Mouse (Mus musculus) spleen, adult 2 months (tissue): ENCODE data around the gene Kcnj2. TPM values are rescaled to one million over a fixed set of nuclear protein-coding genes. Genes with fewer than 3 reads are reported as not detected.

ENCODE experiments used
- DNase-seq, 2 experiments: peaks; one replicate each; pipeline versions ENCODE4 v3.0.0 to v3.0.0-alpha.2; 2012 to 2021; ENCODE audit warnings: low spot score in 2 of 2, low read depth in 1 of 2
- H3K27ac ChIP-seq: fragments of 200-500 bp; 2 replicates; pipeline ENCODE4 v1.5.1; 2012; ENCODE audit warnings: low read length, inconsistent platforms; ENCODE audit not compliant: insufficient read depth
- H3K27me3 ChIP-seq: fragments of 200-500 bp; 2 replicates; pipeline ENCODE4 v1.6.1; 2012; ENCODE audit warnings: mild to moderate bottlenecking, moderate library complexity, low read length, inconsistent platforms; ENCODE audit not compliant: control insufficient read depth, insufficient read depth
- H3K36me3 ChIP-seq: fragments of 200-500 bp; 2 replicates; pipeline ENCODE4 v1.6.1; 2012; ENCODE audit warnings: mild to moderate bottlenecking, low read length, inconsistent platforms; ENCODE audit not compliant: control insufficient read depth, insufficient read depth
- H3K4me1 ChIP-seq: fragments of 200-500 bp; 2 replicates; pipeline ENCODE4 v1.6.1; 2011; ENCODE audit warnings: inconsistent platforms; ENCODE audit not compliant: control insufficient read depth, insufficient read depth, insufficient read length
- H3K4me3 ChIP-seq: fragments of 200-500 bp; 2 replicates; pipeline ENCODE4 v1.5.1; 2011; ENCODE audit warnings: mild to moderate bottlenecking, inconsistent platforms; ENCODE audit not compliant: insufficient read depth, insufficient read length; ENCODE audit errors: extremely low read depth
- CTCF ChIP-seq: fragments of 200-500 bp; IDR thresholded peaks from 2 replicates; pipeline ENCODE4 v1.5.1; 2011; ENCODE audit warnings: mild to moderate bottlenecking, inconsistent platforms; ENCODE audit not compliant: insufficient read depth, insufficient read length, insufficient replicate concordance; ENCODE audit errors: extremely low read depth
- POLR2A ChIP-seq: fragments of 200-500 bp; IDR thresholded peaks from 2 replicates; pipeline ENCODE4 v1.6.1; 2011; ENCODE audit warnings: low read depth, low read length, inconsistent platforms
- WGBS: fragments of 180-500 bp; shearing (Covaris S2); methylation state at CpG from one replicate; pipeline ENCODE4 v1.1.7; 2018; 5-methylcytosine and 5-hydroxymethylcytosine counted together
- polyA plus RNA-seq: library from polyadenylated mRNA; depleted of rRNA; stranded (reverse); fragments of >200 nt; gene quantifications from 2 replicates; pipeline ENCODE4 v1.2.3, GENCODE M21; 2012; rRNA removed

Kcnj2 gene
- 0.49 and 0.55 TPM in 2 replicates for polyA plus RNA-seq

GRCm38 (mm10) chr11:111065635-111066298 is at the start of gene Kcnj2:
Gene Kcnj2, plus strand, starts transcription at chr11:111066164.
- Histone ChIP-seq H3K27ac (peak within 1 kb of the TSS; percentile 55), H3K4me3 (peak within 1 kb of the TSS; percentile 79), H3K27me3 (no peaks in the 10 kb centered on the region), H3K36me3 (no peaks in the 10 kb centered on the region), H3K4me1 (peaks cover 4% of the 10 kb centered on the region; the same call in 1 of the 2 replicates)
- WGBS = 0% methylated on average over 28 of the region's 28 CpGs
- DNase-seq = peak; percentile 28 to 74
- TF ChIP-seq POLR2A = peak; percentile 37; the same call in 1 of the 2 replicates
- TF ChIP-seq CTCF = no peak

- TF ChIP-seq POLR2A = no peak
- no peak for TF ChIP-seq CTCF
- H3K4me3 ChIP-seq = no peak overlapping the region
- WGBS = 91% methylated on average over 3 of the region's 3 CpGs
- DNase-seq = no peak
- H3K36me3 ChIP-seq = no peaks in the 10 kb centered on the region
- no peaks in the 10 kb centered on the region for H3K27me3 ChIP-seq
- H3K4me1 ChIP-seq = no peaks in the 10 kb centered on the region
- no peak overlapping the region for H3K27ac ChIP-seq
Observed at GRCm38 (mm10) chr11:111016206-111016605, 49.8 kb upstream of the Kcnj2 start.

GRCm38 (mm10) chr11:111020211-111020610 is 45.8 kb upstream of the Kcnj2 start:
- Histone ChIP-seq H3K27ac (no peak overlapping the region), H3K4me3 (no peak overlapping the region), H3K36me3 (no peaks in the 10 kb centered on the region), H3K27me3 (no peaks in the 10 kb centered on the region), H3K4me1 (no peaks in the 10 kb centered on the region)
- no peak for TF ChIP-seq CTCF
- TF ChIP-seq POLR2A = no peak
- 84% methylated on average over 2 of the region's 2 CpGs for WGBS
- no peak for DNase-seq

- DNase-seq = no peak
Observed at GRCm38 (mm10) chr11:111022681-111023281, 43.2 kb upstream of the Kcnj2 start.

GRCm38 (mm10) chr11:111042175-111042574 is 23.8 kb upstream of the Kcnj2 start:
- Histone ChIP-seq H3K36me3 (no peaks in the 10 kb centered on the region), H3K4me1 (no peaks in the 10 kb centered on the region), H3K4me3 (no peak overlapping the region), H3K27me3 (no peaks in the 10 kb centered on the region), H3K27ac (no peak overlapping the region)
- no peak for TF ChIP-seq CTCF
- TF ChIP-seq POLR2A = no peak
- DNase-seq = peak in 1 of 2 experiments; percentile 17
- 41% methylated on average over 5 of the region's 5 CpGs for WGBS

More at GRCm38 (mm10) chr11:111022681-111023281, 43.2 kb upstream of the Kcnj2 start:
- 89% methylated on average over 8 of the region's 8 CpGs for WGBS
- H3K36me3 ChIP-seq = no peaks in the 10 kb centered on the region
- H3K27me3 ChIP-seq = no peaks in the 10 kb centered on the region
- TF ChIP-seq CTCF (no peak), POLR2A (no peak)
- no peak overlapping the region for H3K4me3 ChIP-seq
- no peak overlapping the region for H3K27ac ChIP-seq
- no peaks in the 10 kb centered on the region for H3K4me1 ChIP-seq

GRCm38 (mm10) chr11:111043298-111043697 is 22.7 kb upstream of the Kcnj2 start:
- Histone ChIP-seq H3K4me3 (no peak overlapping the region), H3K27ac (no peak overlapping the region), H3K4me1 (no peaks in the 10 kb centered on the region), H3K27me3 (no peaks in the 10 kb centered on the region), H3K36me3 (no peaks in the 10 kb centered on the region)
- 89% methylated on average over 4 of the region's 4 CpGs for WGBS
- DNase-seq = no peak
- TF ChIP-seq CTCF (no peak), POLR2A (no peak)

- 83% methylated on average over 3 of the region's 3 CpGs for WGBS
- no peak overlapping the region for H3K4me3 ChIP-seq
- TF ChIP-seq CTCF (no peak), POLR2A (no peak)
Observed at GRCm38 (mm10) chr11:111054252-111054651, 11.7 kb upstream of the Kcnj2 start.

More at GRCm38 (mm10) chr11:111054252-111054651, 11.7 kb upstream of the Kcnj2 start:
- no peak for DNase-seq
- no peaks in the 10 kb centered on the region for H3K36me3 ChIP-seq
- no peak overlapping the region for H3K27ac ChIP-seq
- H3K27me3 ChIP-seq = no peaks in the 10 kb centered on the region
- no peaks in the 10 kb centered on the region for H3K4me1 ChIP-seq
